Mouse (Mus musculus): ENCODE measurements around the gene Slc6a5. TPM values are rescaled to one million over a fixed set of nuclear protein-coding genes. Genes with fewer than 3 reads are reported as not detected.

The Slc6a5 gene
- polyA plus RNA-seq, 1 experiment, result 0.18 TPM

DNA sequence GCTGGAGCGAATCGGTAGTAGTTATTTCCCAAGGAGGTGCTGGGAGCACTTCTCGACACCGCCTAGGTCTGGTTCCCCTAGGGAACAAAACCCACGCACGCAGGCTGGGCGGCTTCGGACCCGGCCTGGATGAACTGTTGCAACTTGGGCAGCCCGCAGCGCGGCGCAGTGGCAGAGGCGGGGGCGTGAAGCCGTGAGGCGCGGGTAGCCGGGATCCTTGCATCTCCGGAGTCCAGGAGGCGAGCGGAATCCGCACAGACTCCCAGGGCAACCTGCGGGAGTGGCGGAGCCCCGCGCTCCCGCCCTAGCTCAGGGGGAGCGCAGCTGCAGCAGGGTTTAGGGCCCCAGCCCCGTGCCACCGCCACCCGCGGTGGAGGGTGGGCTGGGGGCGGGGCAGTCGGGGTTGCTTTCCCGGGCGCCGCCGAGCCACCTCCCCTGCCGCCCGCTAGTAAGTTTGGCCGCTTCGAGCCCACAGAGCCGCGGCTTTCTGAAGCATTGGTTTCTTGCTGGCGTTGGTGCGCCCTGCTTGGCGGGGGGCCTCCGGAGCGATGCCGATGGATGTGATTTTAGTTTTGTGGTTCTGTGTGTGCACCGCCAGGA is 65.0 kb downstream of the Slc6a5 start, which contains the start of gene Nell1:
TSS of gene Nell1 (plus strand) at position 24 of the 600 bp plus-strand sequence.
- Histone ChIP-seq H3K4me1 (replicated peaks; ENCODE audit: control insufficient read depth, insufficient read depth, low read length) (no peaks in the 10 kb centered on the region), H3K27me3 (ENCODE audit: control insufficient read depth, insufficient read depth, low read length) (no peaks in the 10 kb centered on the region; the same call in 1 of the 2 replicates), H3K36me3 (ENCODE audit: control insufficient read depth, insufficient read depth, low read length) (no peaks in the 10 kb centered on the region), H3K4me3 (ENCODE audit: control insufficient read depth, insufficient read depth, low read length) (no peak within 1 kb of the TSS), H3K27ac (ENCODE audit: control insufficient read depth, insufficient read depth, low read length) (no peak within 1 kb of the TSS)
- DNase-seq, result no peak
- WGBS, result 6% methylated on average over 52 of the region's 52 CpGs
- TF ChIP-seq POLR2A (IDR thresholded peaks at IDR 0.05; ENCODE audit: control insufficient read depth, extremely low read depth, insufficient read depth, low read length, poor library complexity) (no peak), CTCF (IDR thresholded peaks at IDR 0.05; ENCODE audit: borderline replicate concordance, control insufficient read depth, extremely low read depth, insufficient read depth, low read length, poor library complexity) (no peak)

- Histone ChIP-seq H3K27ac (ENCODE audit: control insufficient read depth, insufficient read depth, low read length) (no peak overlapping the region), H3K4me1 (replicated peaks; ENCODE audit: control insufficient read depth, insufficient read depth, low read length) (no peaks in the 10 kb centered on the region), H3K36me3 (ENCODE audit: control insufficient read depth, insufficient read depth, low read length) (no peaks in the 10 kb centered on the region), H3K4me3 (ENCODE audit: control insufficient read depth, insufficient read depth, low read length) (no peak overlapping the region), H3K27me3 (ENCODE audit: control insufficient read depth, insufficient read depth, low read length) (no peaks in the 10 kb centered on the region; the same call in 1 of the 2 replicates)
- no peak for DNase-seq
- no peak for TF ChIP-seq CTCF (IDR thresholded peaks at IDR 0.05; ENCODE audit: borderline replicate concordance, control insufficient read depth, extremely low read depth, insufficient read depth, low read length, poor library complexity)
- TF ChIP-seq POLR2A (IDR thresholded peaks at IDR 0.05; ENCODE audit: control insufficient read depth, extremely low read depth, insufficient read depth, low read length, poor library complexity), result no peak
- WGBS, result 5% methylated on average over 40 of the region's 40 CpGs
These were observed 65.6 kb downstream of the Slc6a5 start for GRCm38 (mm10) chr7:49975441-49976121.

DNA sequence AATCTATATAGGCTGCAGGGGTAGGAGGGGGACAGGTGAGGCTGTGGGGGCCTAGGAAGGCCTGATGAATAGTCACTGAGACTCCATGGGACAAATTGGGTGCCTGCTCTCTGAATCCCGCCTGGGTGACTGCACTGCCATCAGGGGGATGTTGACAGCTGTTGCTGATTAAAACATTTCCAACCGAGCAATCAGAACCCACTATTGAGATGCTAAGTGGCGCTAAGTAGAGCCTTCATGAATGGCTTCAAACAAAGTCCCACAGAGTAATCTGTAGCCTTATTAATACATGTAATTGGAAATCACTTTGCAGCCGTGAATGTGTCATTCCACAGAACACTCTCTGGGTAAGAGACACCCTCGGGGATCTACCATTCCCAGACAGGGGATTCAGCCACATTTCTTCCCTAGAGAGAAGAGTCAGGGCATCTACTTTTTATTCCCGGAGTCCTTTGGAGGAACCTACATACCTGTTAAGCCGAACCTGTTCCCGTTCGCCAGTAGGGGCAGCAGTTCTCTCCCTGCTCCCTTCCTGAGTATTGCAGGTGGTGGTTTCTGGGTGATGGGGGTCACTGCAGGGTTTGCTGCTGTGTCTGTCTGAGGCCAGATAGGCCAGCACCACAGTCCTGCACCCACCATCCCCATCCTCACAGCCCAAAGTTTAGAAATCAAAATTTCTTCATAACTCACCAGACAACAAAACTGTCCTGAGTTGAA is 71.7 kb downstream of the Slc6a5 start:
- no peak for DNase-seq
- Histone ChIP-seq H3K4me1 (replicated peaks; ENCODE audit: control insufficient read depth, insufficient read depth, low read length) (no peaks in the 10 kb centered on the region), H3K27me3 (ENCODE audit: control insufficient read depth, insufficient read depth, low read length) (no peaks in the 10 kb centered on the region), H3K36me3 (ENCODE audit: control insufficient read depth, insufficient read depth, low read length) (no peaks in the 10 kb centered on the region), H3K4me3 (ENCODE audit: control insufficient read depth, insufficient read depth, low read length) (no peak overlapping the region), H3K27ac (ENCODE audit: control insufficient read depth, insufficient read depth, low read length) (no peak overlapping the region)
- TF ChIP-seq CTCF (IDR thresholded peaks at IDR 0.05; ENCODE audit: borderline replicate concordance, control insufficient read depth, extremely low read depth, insufficient read depth, low read length, poor library complexity) (no peak), POLR2A (IDR thresholded peaks at IDR 0.05; ENCODE audit: control insufficient read depth, extremely low read depth, insufficient read depth, low read length, poor library complexity) (no peak)
- 28% methylated on average over 9 of the region's 9 CpGs for WGBS

DNA sequence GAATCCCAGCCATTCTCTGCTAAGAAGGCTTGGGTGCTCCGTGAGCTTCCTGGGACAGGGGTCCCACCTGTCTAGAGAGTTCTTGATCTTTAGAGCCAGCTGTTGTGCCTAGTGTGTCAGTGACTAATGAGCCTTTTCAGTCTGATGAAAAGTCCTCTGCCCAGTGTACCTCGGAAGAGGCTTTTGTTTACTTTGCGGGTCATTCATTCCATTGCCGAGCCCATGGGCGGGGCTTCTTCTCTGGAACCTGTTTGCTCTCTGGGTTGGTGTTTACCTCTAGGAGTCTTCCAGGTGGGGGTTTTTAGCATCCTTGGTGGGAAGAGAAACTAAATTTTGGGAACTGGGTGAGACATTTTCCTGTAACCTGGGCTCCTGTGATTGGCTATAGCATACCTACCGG is 74.8 kb downstream of the Slc6a5 start:
- Histone ChIP-seq H3K27ac (ENCODE audit: control insufficient read depth, insufficient read depth, low read length) (no peak overlapping the region), H3K4me1 (replicated peaks; ENCODE audit: control insufficient read depth, insufficient read depth, low read length) (no peaks in the 10 kb centered on the region), H3K27me3 (ENCODE audit: control insufficient read depth, insufficient read depth, low read length) (no peaks in the 10 kb centered on the region), H3K4me3 (ENCODE audit: control insufficient read depth, insufficient read depth, low read length) (no peak overlapping the region), H3K36me3 (ENCODE audit: control insufficient read depth, insufficient read depth, low read length) (no peaks in the 10 kb centered on the region)
- TF ChIP-seq CTCF (IDR thresholded peaks at IDR 0.05; ENCODE audit: borderline replicate concordance, control insufficient read depth, extremely low read depth, insufficient read depth, low read length, poor library complexity) (no peak), POLR2A (IDR thresholded peaks at IDR 0.05; ENCODE audit: control insufficient read depth, extremely low read depth, insufficient read depth, low read length, poor library complexity) (no peak)
- DNase-seq, result no peak
- WGBS, result 42% methylated on average over 6 of the region's 6 CpGs

GRCm38 (mm10) chr7:49985947-49986346 is 76.0 kb downstream of the Slc6a5 start:
- 94% methylated on average over 8 of the region's 8 CpGs for WGBS
- DNase-seq, result no peak
- no peak for TF ChIP-seq POLR2A (IDR thresholded peaks at IDR 0.05; ENCODE audit: control insufficient read depth, extremely low read depth, insufficient read depth, low read length, poor library complexity)
- TF ChIP-seq CTCF (IDR thresholded peaks at IDR 0.05; ENCODE audit: borderline replicate concordance, control insufficient read depth, extremely low read depth, insufficient read depth, low read length, poor library complexity), result no peak
- Histone ChIP-seq H3K27ac (ENCODE audit: control insufficient read depth, insufficient read depth, low read length) (no peak overlapping the region), H3K4me1 (replicated peaks; ENCODE audit: control insufficient read depth, insufficient read depth, low read length) (no peaks in the 10 kb centered on the region), H3K27me3 (ENCODE audit: control insufficient read depth, insufficient read depth, low read length) (no peaks in the 10 kb centered on the region), H3K36me3 (ENCODE audit: control insufficient read depth, insufficient read depth, low read length) (no peaks in the 10 kb centered on the region), H3K4me3 (ENCODE audit: control insufficient read depth, insufficient read depth, low read length) (no peak overlapping the region)

DNA sequence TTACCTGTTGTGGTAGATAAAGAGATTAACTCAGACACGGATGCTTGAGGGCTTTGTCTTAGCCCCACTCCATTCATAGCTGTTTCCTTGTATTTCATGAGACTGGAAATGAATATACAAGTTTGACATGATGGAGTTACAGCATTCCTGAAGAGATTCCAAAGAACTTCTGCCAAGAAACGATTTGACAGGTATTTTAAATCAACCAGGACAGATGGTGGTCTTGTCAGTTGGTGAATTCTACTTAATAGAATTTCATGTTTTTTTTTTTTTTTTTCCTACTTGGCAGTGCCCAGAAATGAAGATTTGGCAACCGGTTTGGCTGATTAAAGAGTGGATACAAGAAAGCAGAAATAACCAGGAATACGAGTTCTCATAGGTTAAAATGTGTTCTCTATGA is 89.4 kb downstream of the Slc6a5 start:
- TF ChIP-seq CTCF (IDR thresholded peaks at IDR 0.05; ENCODE audit: borderline replicate concordance, control insufficient read depth, extremely low read depth, insufficient read depth, low read length, poor library complexity) (no peak), POLR2A (IDR thresholded peaks at IDR 0.05; ENCODE audit: control insufficient read depth, extremely low read depth, insufficient read depth, low read length, poor library complexity) (no peak)
- Histone ChIP-seq H3K4me1 (replicated peaks; ENCODE audit: control insufficient read depth, insufficient read depth, low read length) (no peaks in the 10 kb centered on the region), H3K27ac (ENCODE audit: control insufficient read depth, insufficient read depth, low read length) (no peak overlapping the region), H3K27me3 (ENCODE audit: control insufficient read depth, insufficient read depth, low read length) (no peaks in the 10 kb centered on the region), H3K36me3 (ENCODE audit: control insufficient read depth, insufficient read depth, low read length) (no peaks in the 10 kb centered on the region), H3K4me3 (ENCODE audit: control insufficient read depth, insufficient read depth, low read length) (no peak overlapping the region)
- 78% methylated on average over 4 of the region's 4 CpGs for WGBS
- no peak for DNase-seq
